Comparison of ENCODE assay signal across 8 mouse cellular contexts in the genomic region with DNA sequence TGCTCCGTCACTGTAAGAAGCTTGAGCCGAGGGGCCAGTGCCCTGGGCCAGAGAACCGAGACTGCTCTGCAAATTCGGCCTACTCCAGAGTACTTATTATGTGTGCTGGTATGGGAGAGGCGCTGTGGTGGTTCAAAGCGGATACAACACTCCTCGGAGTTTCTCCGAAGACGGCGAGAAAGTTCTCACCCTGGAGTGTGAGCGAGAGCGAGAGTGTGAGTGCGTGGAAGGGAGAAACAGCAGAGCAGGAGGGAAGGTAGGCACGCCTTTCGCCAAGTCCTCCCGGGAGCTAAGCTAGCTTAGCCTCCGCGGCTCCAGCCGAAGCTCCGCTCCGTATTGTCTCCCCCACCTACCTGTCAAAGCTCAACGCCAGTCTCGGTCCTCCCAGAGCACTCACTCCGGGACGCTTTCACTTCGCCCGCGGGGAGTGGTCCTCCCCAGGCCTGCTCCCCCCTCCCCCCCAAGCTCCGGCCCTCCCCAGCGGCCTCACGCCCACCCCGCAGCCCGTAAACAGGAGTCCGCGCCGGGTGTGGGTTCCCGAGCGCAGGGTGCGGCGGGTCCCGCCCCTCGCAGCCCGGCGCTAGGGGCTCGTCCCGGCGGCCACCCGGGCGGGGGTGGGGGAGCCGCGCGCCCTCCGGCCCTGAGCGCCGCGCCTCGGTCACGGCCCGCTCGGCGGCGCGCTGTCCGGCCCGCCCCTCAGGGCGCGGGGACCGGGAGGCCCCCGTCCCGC. TPM values are rescaled to one million over a fixed set of nuclear protein-coding genes. Genes with fewer than 3 reads are reported as not detected.
DNase-seq lines count a peak whose midpoint lies in the region; ATAC-seq and TF ChIP-seq lines count a peak whose summit lies in the region.

No protein-coding gene starts in this region.

- peaks cover 5 to 14% of the 10 kb centered on the region in 2 experiments for H3K4me1 ChIP-seq in CH12.LX (ENCODE audit: control insufficient read depth in 1 of 2, insufficient read depth in 2 of 2)
- peaks cover 10% of the 10 kb centered on the region for H3K4me1 ChIP-seq in bone marrow macrophage, adult 2 months (ENCODE audit: control insufficient read depth, insufficient read depth, low read length)
- H3K4me1 ChIP-seq in heart, embryonic 14.5 days (ENCODE audit: control insufficient read depth in 2 of 2, insufficient read depth in 2 of 2, low read length in 2 of 2), result peaks cover 2 to 18% of the 10 kb centered on the region in 2 experiments
- peaks cover 30% of the 10 kb centered on the region for H3K4me1 ChIP-seq in neural tube, embryonic 13.5 days (replicated peaks)
- peaks cover 8% of the 10 kb centered on the region for H3K4me1 ChIP-seq in testis, adult 2 months (ENCODE audit: control insufficient read depth, insufficient read depth, low read length)

- H3K36me3 ChIP-seq in CH12.LX (replicated peaks in 1 of 2; ENCODE audit: control insufficient read depth in 1 of 2, insufficient read depth in 1 of 2, low read length in 1 of 2), result no peaks in the 10 kb centered on the region
- no peaks in the 10 kb centered on the region for H3K36me3 ChIP-seq in heart, embryonic 14.5 days (ENCODE audit: control insufficient read depth, insufficient read depth, low read length)
- H3K36me3 ChIP-seq in neural tube, embryonic 13.5 days, result no peaks in the 10 kb centered on the region
- no peaks in the 10 kb centered on the region for H3K36me3 ChIP-seq in testis, adult 2 months (ENCODE audit: control insufficient read depth, insufficient read depth, low read length)

- no peak for TF ChIP-seq RAD21 in CH12.LX (IDR thresholded peaks at IDR 0.05; ENCODE audit: low read depth, low read length)

- peak overlapping the region; percentile 84 to 90 (median 89) for H3K4me3 ChIP-seq in CH12.LX (replicated peaks in 1 of 3; ENCODE audit: low read depth in 2 of 3, low read length in 2 of 3, poor library complexity in 1 of 3)
- peak overlapping the region; percentile 94 for H3K4me3 ChIP-seq in bone marrow macrophage, adult 2 months (ENCODE audit: insufficient read depth, low read length)
- H3K4me3 ChIP-seq in heart, embryonic 14.5 days (ENCODE audit: control insufficient read depth in 1 of 2, insufficient read depth in 1 of 2, low read depth in 1 of 2, low read length in 2 of 2), result peak overlapping the region; percentile 79 to 96
- H3K4me3 ChIP-seq in neural tube, embryonic 13.5 days, result peak overlapping the region; percentile 92
- peak overlapping the region; percentile 98 for H3K4me3 ChIP-seq in testis, adult 2 months (ENCODE audit: control insufficient read depth, low read depth, low read length)

- no peaks in the 10 kb centered on the region for H3K9me3 ChIP-seq in CH12.LX (replicated peaks; ENCODE audit: low read length)
- H3K9me3 ChIP-seq in heart, embryonic 14.5 days (ENCODE audit: control insufficient read depth, low read length), result no peaks in the 10 kb centered on the region
- no peaks in the 10 kb centered on the region for H3K9me3 ChIP-seq in neural tube, embryonic 13.5 days

- no peak for TF ChIP-seq CTCF in CH12.LX (conservative IDR thresholded peaks at IDR 0.05 in 1 of 2, IDR thresholded peaks at IDR 0.05 in 1 of 2; ENCODE audit: low read depth in 2 of 2, low read length in 2 of 2)
- TF ChIP-seq CTCF in bone marrow macrophage, adult 2 months (IDR thresholded peaks at IDR 0.05; ENCODE audit: low read depth, low read length), result no peak; the same call in 1 of the 2 replicates
- TF ChIP-seq CTCF in testis, adult 2 months (IDR thresholded peaks at IDR 0.05; ENCODE audit: control insufficient read depth, insufficient read depth, insufficient replicate concordance, low read depth, low read length), result no peak

- peak overlapping the region; percentile 89 for H3K4me2 ChIP-seq in CH12.LX (ENCODE audit: insufficient read depth, low read depth, poor library complexity, severe bottlenecking)
- H3K4me2 ChIP-seq in heart, embryonic 14.5 days (ENCODE audit: low read length), result peak overlapping the region; percentile 88
- H3K4me2 ChIP-seq in neural tube, embryonic 13.5 days, result peak overlapping the region; percentile 74

- peak; percentile 52 for ATAC-seq in erythroblast, adult 5-6 weeks (replicated peaks; ENCODE audit: low FRiP score, poor library complexity, severe bottlenecking)
- peak; percentile 83 for ATAC-seq in heart, embryonic 14.5 days (ENCODE audit: insufficient number of reproducible peaks, insufficient read depth, low FRiP score, low read depth)
- ATAC-seq in neural tube, embryonic 13.5 days (ENCODE audit: low read depth), result peak; percentile 81

- dilution Hi-C loops in CH12.LX (cut with MboI; ENCODE audit: extremely low pct_ligation_motif_present, extremely low pct_unique_long_range_greater_than_20kb, low sequenced_read_pairs), result no loop called here

- TF ChIP-seq EP300 in CH12.LX (IDR thresholded peaks at IDR 0.05; ENCODE audit: low read length), result no peak

- no peak for TF ChIP-seq POLR2A in CH12.LX (IDR thresholded peaks at IDR 0.05; ENCODE audit: low read depth, low read length)
- no peak for TF ChIP-seq POLR2A in bone marrow macrophage, adult 2 months (IDR thresholded peaks at IDR 0.05; ENCODE audit: borderline replicate concordance, low read depth, low read length)
- TF ChIP-seq POLR2A in testis, adult 2 months (IDR thresholded peaks at IDR 0.05; ENCODE audit: control insufficient read depth, low read depth, low read length), result no peak; the same call in 1 of the 2 replicates

- peaks cover 28% of the 10 kb centered on the region for H3K79me2 ChIP-seq in CH12.LX (replicated peaks; ENCODE audit: control insufficient read depth, extremely low read depth, insufficient read depth, poor library complexity, severe bottlenecking)

- H3K27ac ChIP-seq in CH12.LX (ENCODE audit: insufficient read depth, low read depth), result no peak overlapping the region
- 0 out of 2 replicates have a peak overlapping the region, but pooled peaks have one; percentile 1 for H3K27ac ChIP-seq in bone marrow macrophage, adult 2 months (ENCODE audit: insufficient read depth, low read depth, low read length)
- peak overlapping the region; percentile 89 to 97 for H3K27ac ChIP-seq in heart, embryonic 14.5 days (replicated peaks in 1 of 2; ENCODE audit: control insufficient read depth in 1 of 2, insufficient read depth in 1 of 2, low read depth in 2 of 2, low read length in 2 of 2)
- peak overlapping the region; percentile 96 for H3K27ac ChIP-seq in neural tube, embryonic 13.5 days (replicated peaks)
- peak overlapping the region; percentile 94 for H3K27ac ChIP-seq in testis, adult 2 months (ENCODE audit: control insufficient read depth, insufficient read depth, low read depth, low read length)

- in situ Hi-C loops in CH12.LX (cut with MboI; ENCODE audit: low pct_ligation_motif_present, low pct_unique_long_range_greater_than_20kb, low sequenced_read_pairs), result loop anchor here (25.0 kb wide), 1 partner anchor 185 kb away; no protein-coding TSS in a partner anchor

- peaks cover 8% of the 10 kb centered on the region for H3K27me3 ChIP-seq in CH12.LX (replicated peaks)
- H3K27me3 ChIP-seq in heart, embryonic 14.5 days (ENCODE audit: control insufficient read depth, insufficient read depth, low read length), result no peaks in the 10 kb centered on the region
- no peaks in the 10 kb centered on the region for H3K27me3 ChIP-seq in neural tube, embryonic 13.5 days
- H3K27me3 ChIP-seq in testis, adult 2 months (ENCODE audit: control insufficient read depth, insufficient read depth, low read length), result no peaks in the 10 kb centered on the region

- WGBS in heart, embryonic 14.5 days, result under 1% methylated on average over 62 of the region's 70 CpGs
- WGBS in neural tube, embryonic 13.5 days, result under 1% methylated on average over 28 of the region's 70 CpGs

- H3K9ac ChIP-seq in CH12.LX (ENCODE audit: insufficient read depth, low read depth), result peak overlapping the region; percentile 85
- H3K9ac ChIP-seq in heart, embryonic 14.5 days (ENCODE audit: low read length), result peak overlapping the region; percentile 94
- H3K9ac ChIP-seq in neural tube, embryonic 13.5 days, result peak overlapping the region; percentile 96

- DNase-seq in CH12.LX (ENCODE audit: extremely low read depth), result peak; percentile 27
- DNase-seq in kidney, postnatal 10 days, result peak; percentile 67
- peak; percentile 39 to 56 for DNase-seq in lung, adult 18-20 months

TF ChIP-seq in CH12.LX, 34 proteins besides CTCF, POLR2A, EP300 and RAD21 (continues in another document):
- no peak for TF ChIP-seq GABPA (IDR thresholded peaks at IDR 0.05; ENCODE audit: insufficient replicate concordance, low read depth, low read length)
- TF ChIP-seq MEF2A (IDR thresholded peaks at IDR 0.05; ENCODE audit: borderline replicate concordance, low read depth, low read length), result no peak
- no peak for TF ChIP-seq USF2 (conservative IDR thresholded peaks at IDR 0.05; ENCODE audit: low read depth, low read length)
- peak; percentile 19; the same call in 1 of the 2 replicates for TF ChIP-seq SIN3A (IDR thresholded peaks at IDR 0.05; ENCODE audit: low read length)
- TF ChIP-seq MAX (IDR thresholded peaks at IDR 0.05; ENCODE audit: low read length), result 0 out of 2 replicates have a peak, but pooled peaks have one; percentile 16
- no peak for TF ChIP-seq KAT2A (IDR thresholded peaks at IDR 0.05; ENCODE audit: insufficient replicate concordance, low read length)
- no peak for TF ChIP-seq SMC3 (IDR thresholded peaks at IDR 0.05; ENCODE audit: low read depth, low read length)

RNA-seq across cellular contexts. Expression of a gene that starts 0.8 kb away (rescaled TPM):
- total RNA-seq in CH12.LX (2012; rRNA removed) (3.6 and 4.2 TPM in 2 replicates), CH12.LX (2014; rRNA removed) (7.2 and 7.4 TPM in 2 replicates)
- polyA plus RNA-seq in CH12.LX (2012; ENCODE audit: insufficient read length, low read depth), result 4.1 and 5.1 TPM in 2 replicates
- 12.4 and 14.9 TPM in 2 replicates for polyA plus RNA-seq in bone marrow macrophage, adult 2 months (2012; ENCODE audit: insufficient read depth, insufficient read length, missing spikeins)
- 11.5 and 24.0 TPM in 2 replicates for total RNA-seq in erythroblast, adult 5-6 weeks (2015; ENCODE audit: low replicate concordance)
- 25.4 and 28.7 TPM in 2 replicates for total RNA-seq in erythroblast, adult 5-6 weeks (2017; ENCODE audit: low replicate concordance)
- polyA plus RNA-seq in heart, embryonic 14.5 days (2014; fragmentation: Nextera tagmentation; extraction: Ambion mirVana), result 16.0 and 16.4 TPM in 2 replicates
- 14.0 and 15.2 TPM in 2 replicates for polyA plus RNA-seq in neural tube, embryonic 13.5 days (2015; fragmentation: Nextera tagmentation; extraction: Ambion mirVana)
- 21.5 and 21.9 TPM in 2 replicates for polyA plus RNA-seq in testis, adult 2 months (2012; rRNA removed)

RNA-seq across cellular contexts. Expression of a gene that starts 21.6 kb away (rescaled TPM):
- total RNA-seq in CH12.LX (2012; rRNA removed) (not detected in 2 replicates), CH12.LX (2014; rRNA removed) (not detected in 2 replicates)
- not detected in 2 replicates for polyA plus RNA-seq in CH12.LX (2012; ENCODE audit: insufficient read length, low read depth)
- not detected in 2 replicates for polyA plus RNA-seq in bone marrow macrophage, adult 2 months (2012; ENCODE audit: insufficient read depth, insufficient read length, missing spikeins)
- not detected in 2 replicates for total RNA-seq in erythroblast, adult 5-6 weeks (2015; ENCODE audit: low replicate concordance)
- not detected in 2 replicates for total RNA-seq in erythroblast, adult 5-6 weeks (2017; ENCODE audit: low replicate concordance)
- not detected in 2 replicates for polyA plus RNA-seq in heart, embryonic 14.5 days (2014; fragmentation: Nextera tagmentation; extraction: Ambion mirVana)
- not detected in 2 replicates for polyA plus RNA-seq in neural tube, embryonic 13.5 days (2015; fragmentation: Nextera tagmentation; extraction: Ambion mirVana)
- 455 and 485 TPM in 2 replicates for polyA plus RNA-seq in testis, adult 2 months (2012; rRNA removed)

Comparison
In these comparisons a context has a peak if more than half of its experiments do, and no peak if none do; other contexts are left out.
1. RNA of a gene that starts 21.6 kb away (polyA plus RNA-seq): 455 to 485 TPM in testis, adult 2 months; not detected in heart, embryonic 14.5 days, not detected in CH12.LX, not detected in bone marrow macrophage, adult 2 months and not detected in neural tube, embryonic 13.5 days; every median in the first group is over 100 times any median in the second.
2. Peak in every context shown above with its lines, with median percentiles within 50 percentile points of each other: DNase-seq, H3K4me2 ChIP-seq, H3K4me3 ChIP-seq, H3K9ac ChIP-seq and ATAC-seq.